Mouse (Mus musculus): ENCODE results near the gene Fth1.
A peak's percentile ranks its signal among the peaks of the same experiment; 100 is the strongest.
"Not testable (repeated sequence)": the region's sequence is repeated elsewhere in the genome, so short reads cannot be mapped to it uniquely, and the experiment has no call there.

Gene Fth1

GRCm38 (mm10) chr19:9960769-9961168 lies 19.6 kb upstream of the Fth1 start:
- DNase-seq (ENCODE audit: extremely low spot score, low read depth, low spot score) = no peak

- DNase-seq (ENCODE audit: extremely low spot score, low read depth, low spot score) = no peak
Observed at GRCm38 (mm10) chr19:9964205-9964916, 16.0 kb upstream of the Fth1 start.

- DNase-seq (ENCODE audit: extremely low spot score, low read depth, low spot score) = no peak
Observed at GRCm38 (mm10) chr19:9966096-9966867, 14.1 kb upstream of the Fth1 start.

GRCm38 (mm10) chr19:9968081-9968787 lies 12.2 kb upstream of the Fth1 start:
- DNase-seq (ENCODE audit: extremely low spot score, low read depth, low spot score) = no peak

- not testable (repeated sequence) for DNase-seq (ENCODE audit: extremely low spot score, low read depth, low spot score)
Observed at GRCm38 (mm10) chr19:9974853-9975252, 5.5 kb upstream of the Fth1 start.

GRCm38 (mm10) chr19:9977085-9977484 lies 3.3 kb upstream of the Fth1 start:
- no peak for DNase-seq (ENCODE audit: extremely low spot score, low read depth, low spot score)

- no peak for DNase-seq (ENCODE audit: extremely low spot score, low read depth, low spot score)
Observed at GRCm38 (mm10) chr19:9978431-9978951, 1.9 kb upstream of the Fth1 start.

GRCm38 (mm10) chr19:9979156-9979555 lies 1.2 kb upstream of the Fth1 start:
- DNase-seq (ENCODE audit: extremely low spot score, low read depth, low spot score) = no peak

GRCm38 (mm10) chr19:9981621-9982020 lies 1.2 kb downstream of the Fth1 start:
- DNase-seq (ENCODE audit: extremely low spot score, low read depth, low spot score) = no peak

- peak; percentile 81 for DNase-seq (ENCODE audit: extremely low spot score, low read depth, low spot score)
Observed at GRCm38 (mm10) chr19:9982151-9982851, 1.9 kb downstream of the Fth1 start.

- DNase-seq (ENCODE audit: extremely low spot score, low read depth, low spot score) = no peak
Observed at GRCm38 (mm10) chr19:9982852-9983542, 2.6 kb downstream of the Fth1 start.

GRCm38 (mm10) chr19:9984111-9985055 lies 4.0 kb downstream of the Fth1 start:
- DNase-seq (ENCODE audit: extremely low spot score, low read depth, low spot score) = no peak

GRCm38 (mm10) chr19:9985190-9985899 lies 4.9 kb downstream of the Fth1 start:
- DNase-seq (ENCODE audit: extremely low spot score, low read depth, low spot score) = no peak

GRCm38 (mm10) chr19:9985900-9986421 lies 5.6 kb downstream of the Fth1 start:
- DNase-seq (ENCODE audit: extremely low spot score, low read depth, low spot score) = no peak

- DNase-seq (ENCODE audit: extremely low spot score, low read depth, low spot score) = no peak
Observed at GRCm38 (mm10) chr19:9987192-9987591, 6.8 kb downstream of the Fth1 start.

- DNase-seq (ENCODE audit: extremely low spot score, low read depth, low spot score) = no peak
Observed at GRCm38 (mm10) chr19:9987593-9987992, 7.2 kb downstream of the Fth1 start.

GRCm38 (mm10) chr19:9989171-9989883 lies 8.9 kb downstream of the Fth1 start:
- DNase-seq (ENCODE audit: extremely low spot score, low read depth, low spot score) = no peak

- no peak for DNase-seq (ENCODE audit: extremely low spot score, low read depth, low spot score)
Observed at GRCm38 (mm10) chr19:9989884-9990256, 9.5 kb downstream of the Fth1 start.
